Mouse (Mus musculus): Measurements from ENCODE around the gene Il5ra. TPM values are rescaled to one million over a fixed set of nuclear protein-coding genes. Genes with fewer than 3 reads are reported as not detected.

Il5ra gene
- not detected for total RNA-seq (2021)
- long read RNA-seq, experiment 1 = 0 reads
- long read RNA-seq, experiment 2, partial matches to known transcripts = 0 of 1 reads
- long read RNA-seq, experiment 2, other reads (novel, unspliced or antisense) = 1 of 1 reads

DNA sequence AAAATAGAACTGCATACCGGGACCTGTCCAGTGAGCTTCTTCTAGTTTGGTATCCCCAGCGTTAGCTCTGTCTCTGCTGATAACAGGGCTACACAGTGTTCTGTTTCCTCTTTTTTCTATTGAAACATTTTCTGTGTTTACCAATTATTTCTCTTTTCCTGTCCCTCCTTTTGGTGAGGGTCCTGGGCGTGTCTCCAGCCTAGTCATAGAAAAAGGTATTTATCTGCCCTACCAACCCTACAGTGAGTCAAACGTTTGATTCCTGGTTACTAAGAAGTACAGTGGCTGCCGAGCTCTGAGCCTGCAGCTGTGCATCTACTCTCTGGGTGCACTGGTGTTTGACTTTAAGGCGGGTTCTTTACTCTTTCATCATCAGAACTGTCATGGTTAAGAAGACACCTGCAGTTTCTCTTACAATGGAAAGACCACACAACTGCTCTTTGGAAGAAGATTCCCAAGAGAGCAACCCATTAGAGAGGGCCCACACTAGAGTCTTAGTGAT is at the start of gene Il5ra:
TSS of gene Il5ra (minus strand) at position 151 of the 502 bp plus-strand sequence.
- DNase-seq (ENCODE audit: low spot score in 2 of 2) = no peak
- Histone ChIP-seq H3K27ac (no peak within 1 kb of the TSS), H3K4me3 (no peak within 1 kb of the TSS)
- TF ChIP-seq CTCF (conservative IDR thresholded peaks at IDR 0.05) = no peak

DNA sequence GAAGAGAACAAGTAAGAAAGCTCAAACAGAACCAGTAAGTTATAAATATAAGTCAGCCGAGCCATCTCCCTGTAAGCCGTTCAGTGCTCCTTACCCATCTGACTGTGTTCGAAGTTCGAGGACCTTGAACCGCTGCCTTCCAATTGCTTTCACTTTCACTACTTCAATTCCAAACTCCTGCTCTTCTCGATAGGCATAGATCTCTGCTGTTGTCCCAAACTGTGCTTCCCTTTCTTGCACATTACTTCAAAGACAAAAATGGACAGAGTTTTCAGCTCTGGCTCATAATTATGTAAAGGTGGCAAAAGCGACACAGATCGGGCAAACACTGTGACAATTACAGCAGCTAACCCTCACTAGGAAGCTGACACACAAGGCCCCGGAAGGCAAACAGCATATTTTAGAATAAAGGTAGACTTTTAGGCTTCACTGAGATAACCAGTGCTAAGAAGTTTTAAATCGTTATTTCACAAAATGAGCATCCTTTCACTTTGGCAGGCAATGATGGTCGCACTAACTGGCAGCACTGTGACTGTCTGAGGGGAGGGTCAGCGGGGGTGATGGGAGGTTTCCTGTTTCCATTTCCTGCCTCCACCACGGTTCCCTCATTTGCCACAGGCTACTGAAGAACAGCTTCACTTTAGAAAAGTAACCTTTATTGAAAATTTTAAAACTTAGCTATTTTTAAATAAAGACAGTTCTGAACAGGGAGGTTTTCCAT is 45.4 kb upstream of the Il5ra start:
- DNase-seq (ENCODE audit: low spot score in 2 of 2) = no peak
- no peak overlapping the region for H3K27ac ChIP-seq
- no peak for TF ChIP-seq CTCF (conservative IDR thresholded peaks at IDR 0.05)
- no peak overlapping the region for H3K4me3 ChIP-seq

DNA sequence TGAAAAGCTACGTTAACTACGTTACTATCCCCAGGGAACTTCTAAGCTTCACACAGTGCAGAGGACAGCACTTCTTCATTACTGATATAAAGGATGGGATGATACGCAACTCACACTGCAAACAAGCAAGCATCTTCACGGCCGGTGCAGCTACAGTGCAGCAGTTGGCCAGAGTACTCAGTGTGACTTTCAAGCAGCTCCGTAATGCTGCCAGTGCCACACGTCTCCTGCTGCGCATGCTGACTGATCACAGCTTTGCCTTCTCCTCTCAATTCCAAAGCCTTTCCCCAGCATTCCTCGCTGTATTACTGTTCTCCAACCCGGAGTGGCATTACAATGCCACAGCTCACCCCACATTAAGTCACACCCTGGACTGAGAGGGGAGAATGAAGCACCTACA is 44.8 kb upstream of the Il5ra start:
- DNase-seq (ENCODE audit: low spot score in 2 of 2) = no peak
- Histone ChIP-seq H3K27ac (no peak overlapping the region), H3K4me3 (no peak overlapping the region)
- TF ChIP-seq CTCF (conservative IDR thresholded peaks at IDR 0.05) = no peak

DNA sequence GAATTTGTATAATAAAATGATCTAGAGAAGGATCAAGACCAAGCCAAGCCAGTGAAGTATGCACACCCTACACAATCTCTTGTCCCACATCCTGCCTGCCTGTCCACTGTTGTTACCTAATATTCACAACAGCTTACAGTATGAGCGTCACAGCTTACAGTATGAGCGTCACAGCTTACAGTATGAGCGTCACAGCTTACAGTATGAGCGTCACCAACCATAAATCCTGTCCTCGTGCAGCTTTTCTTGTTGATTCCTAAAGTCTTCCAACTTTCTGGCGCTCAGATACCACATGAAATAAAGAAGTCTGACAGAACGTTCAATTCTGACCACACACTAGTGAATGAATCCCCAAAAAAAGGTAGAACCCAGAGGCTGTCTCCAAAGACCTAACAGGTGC is 44.3 kb upstream of the Il5ra start:
- TF ChIP-seq CTCF (conservative IDR thresholded peaks at IDR 0.05) = no peak
- no peak overlapping the region for H3K27ac ChIP-seq
- H3K4me3 ChIP-seq = no peak overlapping the region
- DNase-seq (ENCODE audit: low spot score in 2 of 2) = no peak

DNA sequence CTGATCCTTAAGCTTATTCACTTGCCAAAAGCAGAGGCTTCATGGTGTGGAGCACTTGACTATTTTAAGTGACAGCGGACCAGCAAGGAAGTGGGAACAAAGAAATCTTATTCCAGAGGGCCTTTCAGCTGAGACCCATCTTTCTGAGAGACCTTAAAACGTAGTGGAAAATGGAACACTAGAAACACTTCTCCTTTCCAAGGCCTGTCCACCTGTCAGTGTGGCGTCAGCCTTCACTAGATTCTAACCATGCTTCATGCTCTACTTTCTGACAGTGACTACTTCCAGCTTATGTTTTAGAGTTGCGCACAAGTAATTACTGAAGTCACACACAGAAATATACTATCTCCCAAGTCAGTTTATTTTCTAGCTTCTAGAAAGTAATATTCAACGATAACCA is 43.6 kb upstream of the Il5ra start:
- no peak for DNase-seq (ENCODE audit: low spot score in 2 of 2)
- H3K4me3 ChIP-seq = no peak overlapping the region
- no peak overlapping the region for H3K27ac ChIP-seq
- TF ChIP-seq CTCF (conservative IDR thresholded peaks at IDR 0.05) = no peak

DNA sequence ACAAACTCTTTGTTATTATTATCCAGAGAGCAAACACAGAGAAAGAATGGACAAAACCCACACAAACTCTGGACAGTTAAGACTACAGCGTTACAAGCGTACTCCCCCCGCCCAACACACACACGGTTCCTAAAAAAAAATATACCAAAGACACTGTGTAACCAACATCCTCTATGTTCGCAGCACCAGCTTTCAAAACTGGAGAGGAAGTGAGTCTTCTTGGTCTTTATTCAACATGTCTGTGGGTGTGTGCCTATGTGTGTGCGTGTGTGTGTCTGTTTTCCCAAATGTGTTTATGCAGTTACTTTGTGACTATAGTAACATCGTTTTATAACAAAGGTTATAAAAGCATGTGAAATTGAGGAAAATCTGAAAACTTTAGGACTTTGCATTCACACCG is 42.6 kb upstream of the Il5ra start:
- Histone ChIP-seq H3K27ac (no peak overlapping the region), H3K4me3 (no peak overlapping the region)
- no peak for TF ChIP-seq CTCF (conservative IDR thresholded peaks at IDR 0.05)
- DNase-seq (ENCODE audit: low spot score in 2 of 2) = no peak

DNA sequence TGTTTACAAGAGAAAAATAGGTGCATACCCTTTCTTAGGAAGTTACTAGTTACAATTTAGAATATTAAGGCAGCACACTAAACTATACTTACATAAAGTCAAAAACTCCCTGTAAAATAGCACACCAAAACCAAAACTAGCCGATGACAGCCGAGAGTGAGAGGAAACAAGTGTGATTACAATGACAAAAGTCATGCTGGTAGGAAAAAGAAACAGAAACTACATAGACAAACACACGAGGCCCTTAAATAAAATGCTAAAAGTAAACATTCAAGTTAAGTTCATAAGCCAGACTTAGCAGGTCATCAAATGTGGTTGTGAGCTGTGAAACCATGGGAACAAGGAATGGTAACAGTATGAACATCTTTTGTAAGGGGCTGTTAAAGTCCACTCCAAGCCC is 38.3 kb upstream of the Il5ra start:
- H3K27ac ChIP-seq = no peak overlapping the region
- H3K4me3 ChIP-seq = no peak overlapping the region
- no peak for TF ChIP-seq CTCF (conservative IDR thresholded peaks at IDR 0.05)
- no peak for DNase-seq (ENCODE audit: low spot score in 2 of 2)

DNA sequence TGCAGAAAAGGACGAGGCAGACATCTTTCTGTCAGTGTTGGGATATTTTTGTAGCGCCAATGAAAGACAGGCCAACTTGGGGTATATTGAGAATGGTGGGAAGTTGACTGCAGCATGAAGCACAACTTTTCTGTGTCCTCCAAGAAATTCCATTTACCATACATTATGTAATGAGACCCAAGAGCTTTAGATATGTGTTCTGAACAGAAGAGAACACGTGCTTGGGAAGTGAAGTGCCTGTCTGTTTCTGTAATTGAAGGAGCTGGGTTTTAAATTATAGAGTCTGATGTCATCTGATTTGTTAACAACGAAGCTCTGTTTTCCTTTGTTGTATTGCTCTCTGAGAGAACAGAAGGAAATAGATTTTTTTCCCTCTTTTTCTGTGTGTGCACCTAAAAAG is 21.2 kb upstream of the Il5ra start:
- peak overlapping the region; percentile 80; the same call in 1 of the 2 replicates for H3K27ac ChIP-seq
- no peak for DNase-seq (ENCODE audit: low spot score in 2 of 2)
- no peak for TF ChIP-seq CTCF (conservative IDR thresholded peaks at IDR 0.05)
- H3K4me3 ChIP-seq = peak overlapping the region; percentile 97

DNA sequence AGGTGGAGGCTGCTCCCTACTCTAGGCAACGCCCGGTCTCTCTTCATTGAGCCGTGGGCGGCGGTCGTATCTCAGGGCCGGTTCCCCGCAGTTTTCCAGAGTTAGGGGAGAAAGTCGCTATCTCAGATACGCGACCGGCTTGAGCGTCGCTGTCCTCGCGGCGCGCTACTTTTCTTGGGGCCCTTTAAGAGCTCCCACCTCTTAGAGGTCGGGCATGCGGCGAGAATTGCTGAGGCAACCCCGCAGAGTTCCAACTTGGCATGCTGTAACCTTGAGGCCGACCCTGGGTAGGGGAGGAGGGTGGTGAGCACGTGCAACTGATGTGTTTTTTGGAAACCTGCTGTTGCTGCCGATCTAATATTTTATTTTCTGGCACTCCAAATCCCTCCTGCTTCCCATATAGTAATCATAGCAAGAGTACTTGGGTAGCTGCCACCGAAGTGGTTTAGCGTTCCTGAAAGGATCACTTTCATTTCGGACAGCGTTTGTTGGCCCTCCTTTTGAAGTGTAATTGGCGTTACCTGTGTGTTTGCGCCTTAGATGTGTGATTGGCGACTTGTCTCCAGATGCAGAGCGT is 20.5 kb upstream of the Il5ra start:
- no peak for DNase-seq (ENCODE audit: low spot score in 2 of 2)
- H3K4me3 ChIP-seq = peak overlapping the region; percentile 97
- no peak for TF ChIP-seq CTCF (conservative IDR thresholded peaks at IDR 0.05)
- H3K27ac ChIP-seq = peak overlapping the region; percentile 80

DNA sequence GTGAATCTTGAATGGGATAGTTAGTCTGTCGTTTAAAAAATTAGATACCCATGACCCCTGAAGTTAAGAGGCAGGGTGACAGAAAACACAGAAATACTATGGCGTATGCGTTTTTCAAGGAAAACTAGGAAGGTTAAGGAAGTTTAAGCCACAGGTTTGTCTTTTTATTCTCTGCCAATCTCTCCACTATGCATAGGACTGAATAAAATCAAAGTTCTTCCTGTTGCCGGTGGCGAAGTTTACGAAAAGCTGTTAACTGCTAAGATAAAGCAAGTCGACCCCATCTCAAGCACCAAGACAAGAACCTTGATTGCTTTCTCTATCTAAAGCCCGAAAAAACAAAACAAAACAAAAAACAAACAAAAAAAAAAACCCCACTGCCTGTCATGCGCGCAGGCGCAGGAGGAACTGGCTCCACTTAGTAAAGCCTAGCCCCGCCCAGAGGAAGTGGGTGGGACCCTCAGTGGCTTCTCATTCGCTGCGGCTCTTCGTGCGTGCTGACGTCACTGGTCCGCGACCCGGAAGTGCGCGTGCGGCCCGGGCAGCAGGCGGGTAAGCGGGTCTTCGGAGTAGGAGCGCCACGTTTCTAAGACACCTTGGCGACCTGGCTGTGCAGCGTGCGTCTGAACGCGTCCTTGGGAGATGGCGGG is 19.9 kb upstream of the Il5ra start, which contains the start of gene Trnt1:
TSS of gene Trnt1 (plus strand) at position 481 of the 650 bp plus-strand sequence.
- peak; percentile 97 to 98 for DNase-seq (ENCODE audit: low spot score in 2 of 2)
- Histone ChIP-seq H3K27ac (peak within 1 kb of the TSS; percentile 80), H3K4me3 (peak within 1 kb of the TSS; percentile 97)
- TF ChIP-seq CTCF (conservative IDR thresholded peaks at IDR 0.05) = no peak

DNA sequence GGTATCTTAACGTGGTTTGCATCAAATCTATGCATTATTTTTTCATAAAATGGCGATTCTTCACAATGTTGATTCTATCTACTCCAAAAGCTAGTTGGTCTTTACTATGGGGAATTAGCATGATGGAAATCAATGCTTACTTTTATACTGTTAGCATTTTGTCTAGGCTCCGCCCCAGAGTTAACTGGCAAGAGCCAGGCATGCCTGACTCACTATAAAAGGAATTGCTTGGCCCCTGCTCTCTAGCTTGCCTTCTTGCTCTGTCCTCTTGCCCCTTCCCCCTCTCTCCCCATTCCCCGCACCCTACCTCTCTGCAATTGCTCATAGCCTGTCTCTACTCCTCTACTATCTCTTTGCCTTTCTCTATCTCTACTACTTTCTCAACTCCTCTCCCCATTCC is 17.9 kb upstream of the Il5ra start:
- no peak for DNase-seq (ENCODE audit: low spot score in 2 of 2)
- no peak overlapping the region for H3K27ac ChIP-seq
- H3K4me3 ChIP-seq = no peak overlapping the region
- TF ChIP-seq CTCF (conservative IDR thresholded peaks at IDR 0.05) = no peak

DNA sequence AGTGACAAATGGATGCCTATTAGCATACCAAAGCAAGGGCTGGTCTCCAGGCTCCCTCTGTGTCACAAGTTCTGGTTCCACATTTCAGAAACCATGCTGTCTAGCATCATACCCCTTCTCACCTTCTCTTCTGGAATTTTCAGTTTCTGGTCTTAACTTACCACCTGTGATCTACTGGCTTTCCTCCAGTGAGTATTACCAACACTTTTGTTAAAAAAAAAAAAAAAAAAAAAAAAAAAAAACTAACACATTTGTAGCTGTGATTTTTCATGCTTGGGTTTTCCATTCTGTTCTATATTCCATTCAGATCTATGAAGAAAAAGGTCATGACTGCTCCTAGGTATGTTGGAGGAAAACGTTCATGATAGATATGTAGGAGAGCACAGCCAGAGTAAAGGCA is 17.1 kb upstream of the Il5ra start:
- Histone ChIP-seq H3K4me3 (no peak overlapping the region), H3K27ac (no peak overlapping the region)
- no peak for DNase-seq (ENCODE audit: low spot score in 2 of 2)
- no peak for TF ChIP-seq CTCF (conservative IDR thresholded peaks at IDR 0.05)

DNA sequence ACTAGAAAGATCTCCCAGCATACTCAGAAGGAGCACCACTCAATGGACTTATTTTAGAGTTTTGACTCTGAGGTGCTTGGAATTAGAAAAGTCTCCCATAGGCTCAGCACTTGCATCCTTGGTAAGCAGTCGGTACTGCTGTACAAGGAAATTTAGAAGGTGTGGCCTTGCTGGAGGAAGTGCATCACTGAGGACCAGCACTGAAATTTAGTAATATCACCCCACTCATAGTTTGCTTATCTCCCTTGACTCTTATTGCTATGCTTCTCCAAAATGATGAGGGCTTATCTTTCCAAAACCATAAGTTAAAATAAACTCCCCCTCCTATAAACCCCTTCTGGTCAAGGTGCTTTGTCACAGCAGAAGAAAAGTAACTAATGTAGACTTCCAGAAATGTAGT is 12.6 kb upstream of the Il5ra start:
- no peak overlapping the region for H3K4me3 ChIP-seq
- no peak for TF ChIP-seq CTCF (conservative IDR thresholded peaks at IDR 0.05)
- no peak overlapping the region for H3K27ac ChIP-seq
- DNase-seq (ENCODE audit: low spot score in 2 of 2) = no peak

Measured in layer of hippocampus, adult 2 months (tissue).